Mouse (Mus musculus) forebrain, embryonic 13.5 days (tissue): ENCODE measurements at regions not wholly inside any gene's neighbourhood (a gene's known extent, or its start where the extent isn't known, plus 50 kb on each side); places are given as distances from the start of the nearest gene placed in this dataset.

Source experiments
- ATAC-seq: fragments of 200-750 bp; cut with Nextera tagmentation; 2 replicates; pipeline ENCODE4 v1.8.0; 2017
- H3K27ac ChIP-seq: fragments of 300-500 bp; sonication (generic); 2 replicates; pipeline ENCODE4 v1.5.1; 2015; ENCODE audit warnings: inconsistent platforms, mild to moderate bottlenecking, moderate library complexity
- H3K27me3 ChIP-seq: fragments of 300-500 bp; sonication (generic); 2 replicates; pipeline ENCODE4 v1.6.1; 2015; ENCODE audit warnings: mild to moderate bottlenecking, inconsistent platforms
- H3K36me3 ChIP-seq: fragments of 300-500 bp; sonication (generic); 2 replicates; pipeline ENCODE4 v1.6.1; 2015; ENCODE audit warnings: mild to moderate bottlenecking, inconsistent platforms; ENCODE audit not compliant: poor library complexity, severe bottlenecking
- H3K4me1 ChIP-seq: fragments of 300-500 bp; sonication (generic); 2 replicates; pipeline ENCODE4 v1.6.1; 2015; ENCODE audit warnings: inconsistent platforms
- H3K4me2 ChIP-seq: fragments of 300-500 bp; sonication (generic); 2 replicates; pipeline ENCODE4 v1.6.1; 2015; ENCODE audit warnings: inconsistent platforms, mild to moderate bottlenecking, moderate library complexity
- H3K4me3 ChIP-seq: fragments of 300-500 bp; sonication (generic); 2 replicates; pipeline ENCODE4 v1.5.1; 2015; ENCODE audit warnings: mild to moderate bottlenecking, inconsistent platforms
- H3K9ac ChIP-seq: fragments of 300-500 bp; sonication (generic); 2 replicates; pipeline ENCODE4 v1.6.1; 2015; ENCODE audit warnings: mild to moderate bottlenecking, inconsistent platforms
- H3K9me3 ChIP-seq: fragments of 300-500 bp; sonication (generic); replicated peaks from 2 replicates; pipeline ENCODE4 v1.6.1; 2016; ENCODE audit warnings: inconsistent platforms
- WGBS: fragments of 180-500 bp; shearing (Covaris S2); methylation state at CpG from one replicate; pipeline ENCODE4 v1.1.7; 2015; 5-methylcytosine and 5-hydroxymethylcytosine counted together

GRCm38 (mm10) chr1:81516575-81517210, 439.9 kb downstream of the Nyap2 start:
- Histone ChIP-seq H3K36me3 (no peaks in the 10 kb centered on the region), H3K4me2 (no peak overlapping the region), H3K27me3 (no peaks in the 10 kb centered on the region), H3K9me3 (no peaks in the 10 kb centered on the region), H3K27ac (no peak overlapping the region), H3K9ac (no peak overlapping the region), H3K4me3 (no peak overlapping the region), H3K4me1 (peaks cover 14% of the 10 kb centered on the region)
- 59% methylated on average over 10 of the region's 10 CpGs for WGBS
- ATAC-seq: peak; percentile 67; the same call in 1 of the 2 replicates

GRCm38 (mm10) chr1:81520420-81521273, 443.9 kb downstream of the Nyap2 start:
- Histone ChIP-seq H3K27me3 (no peaks in the 10 kb centered on the region), H3K4me2 (no peak overlapping the region), H3K36me3 (no peaks in the 10 kb centered on the region), H3K9me3 (no peaks in the 10 kb centered on the region), H3K9ac (no peak overlapping the region), H3K4me1 (peaks cover 24% of the 10 kb centered on the region), H3K27ac (peak overlapping the region; percentile 79), H3K4me3 (no peak overlapping the region)
- 24% methylated on average over 9 of the region's 9 CpGs for WGBS
- ATAC-seq: peak; percentile 91

GRCm38 (mm10) chr1:81522929-81523328, 446.2 kb downstream of the Nyap2 start:
- no peaks in the 10 kb centered on the region for H3K9me3 ChIP-seq
- H3K4me2 ChIP-seq: no peak overlapping the region
- no peak overlapping the region for H3K4me3 ChIP-seq
- H3K9ac ChIP-seq: no peak overlapping the region
- H3K4me1 ChIP-seq: peaks cover 24% of the 10 kb centered on the region
- no peaks in the 10 kb centered on the region for H3K27me3 ChIP-seq
- WGBS: 85% methylated on average over 3 of the region's 3 CpGs
- ATAC-seq: 0 out of 2 replicates have a peak, but pooled peaks have one; percentile 26
- no peak overlapping the region for H3K27ac ChIP-seq
- H3K36me3 ChIP-seq: no peaks in the 10 kb centered on the region

- H3K27ac ChIP-seq: no peak overlapping the region
- H3K4me3 ChIP-seq: no peak overlapping the region
- ATAC-seq: no peak
Observed at GRCm38 (mm10) chr1:81525821-81526220, 449.1 kb downstream of the Nyap2 start.

GRCm38 (mm10) chr1:81537836-81538235, 461.1 kb downstream of the Nyap2 start:
- H3K4me1 ChIP-seq: no peaks in the 10 kb centered on the region
- H3K9me3 ChIP-seq: no peaks in the 10 kb centered on the region
- H3K27ac ChIP-seq: no peak overlapping the region
- H3K27me3 ChIP-seq: no peaks in the 10 kb centered on the region
- ATAC-seq: no peak
- H3K9ac ChIP-seq: no peak overlapping the region
- H3K4me3 ChIP-seq: no peak overlapping the region
- 64% methylated on average over 5 of the region's 5 CpGs for WGBS
- no peak overlapping the region for H3K4me2 ChIP-seq
- H3K36me3 ChIP-seq: no peaks in the 10 kb centered on the region

More at GRCm38 (mm10) chr1:81525821-81526220, 449.1 kb downstream of the Nyap2 start:
- Histone ChIP-seq H3K9me3 (no peaks in the 10 kb centered on the region), H3K27me3 (no peaks in the 10 kb centered on the region), H3K9ac (no peak overlapping the region), H3K4me2 (no peak overlapping the region), H3K4me1 (peaks cover 19% of the 10 kb centered on the region), H3K36me3 (no peaks in the 10 kb centered on the region)

GRCm38 (mm10) chr1:81539591-81540311, 463.0 kb downstream of the Nyap2 start:
- Histone ChIP-seq H3K9ac (no peak overlapping the region), H3K4me1 (no peaks in the 10 kb centered on the region), H3K27me3 (no peaks in the 10 kb centered on the region), H3K4me3 (no peak overlapping the region), H3K4me2 (no peak overlapping the region), H3K36me3 (no peaks in the 10 kb centered on the region), H3K9me3 (no peaks in the 10 kb centered on the region), H3K27ac (no peak overlapping the region)
- ATAC-seq: no peak
- WGBS: 89% methylated on average over 5 of the region's 5 CpGs

GRCm38 (mm10) chr1:81548906-81549305, 472.2 kb downstream of the Nyap2 start:
- Histone ChIP-seq H3K9me3 (no peaks in the 10 kb centered on the region), H3K4me2 (no peak overlapping the region), H3K9ac (no peak overlapping the region), H3K4me3 (no peak overlapping the region), H3K27ac (no peak overlapping the region), H3K27me3 (no peaks in the 10 kb centered on the region), H3K36me3 (no peaks in the 10 kb centered on the region), H3K4me1 (no peaks in the 10 kb centered on the region)
- no peak for ATAC-seq
- WGBS: 70% methylated on average over 2 of the region's 2 CpGs

GRCm38 (mm10) chr1:81549706-81550105, 473.0 kb downstream of the Nyap2 start:
- WGBS: 88% methylated on average over 5 of the region's 5 CpGs
- H3K27me3 ChIP-seq: no peaks in the 10 kb centered on the region
- ATAC-seq: no peak

GRCm38 (mm10) chr1:81552731-81553130, 476.0 kb downstream of the Nyap2 start:
- H3K4me2 ChIP-seq: no peak overlapping the region
- no peak overlapping the region for H3K27ac ChIP-seq
- 86% methylated on average over 3 of the region's 3 CpGs for WGBS
- H3K9me3 ChIP-seq: no peaks in the 10 kb centered on the region
- no peak for ATAC-seq
- no peak overlapping the region for H3K9ac ChIP-seq
- no peaks in the 10 kb centered on the region for H3K36me3 ChIP-seq
- H3K27me3 ChIP-seq: no peaks in the 10 kb centered on the region
- no peaks in the 10 kb centered on the region for H3K4me1 ChIP-seq
- no peak overlapping the region for H3K4me3 ChIP-seq

More at GRCm38 (mm10) chr1:81549706-81550105, 473.0 kb downstream of the Nyap2 start:
- H3K4me3 ChIP-seq: no peak overlapping the region
- no peaks in the 10 kb centered on the region for H3K36me3 ChIP-seq
- no peak overlapping the region for H3K27ac ChIP-seq
- H3K4me2 ChIP-seq: no peak overlapping the region
- H3K9me3 ChIP-seq: no peaks in the 10 kb centered on the region
- H3K4me1 ChIP-seq: no peaks in the 10 kb centered on the region
- H3K9ac ChIP-seq: no peak overlapping the region

- Histone ChIP-seq H3K4me1 (peaks cover 11% of the 10 kb centered on the region), H3K27ac (no peak overlapping the region), H3K4me3 (no peak overlapping the region), H3K9me3 (no peaks in the 10 kb centered on the region), H3K9ac (no peak overlapping the region), H3K27me3 (no peaks in the 10 kb centered on the region), H3K36me3 (no peaks in the 10 kb centered on the region), H3K4me2 (peak overlapping the region; percentile 45)
- ATAC-seq: peak; percentile 19; the same call in 1 of the 2 replicates
- WGBS: 42% methylated on average over 8 of the region's 8 CpGs
Observed at GRCm38 (mm10) chr1:81576965-81577664, 500.4 kb downstream of the Nyap2 start.

- Histone ChIP-seq H3K36me3 (no peaks in the 10 kb centered on the region), H3K9ac (no peak overlapping the region), H3K4me1 (peaks cover 11% of the 10 kb centered on the region), H3K27ac (no peak overlapping the region), H3K27me3 (no peaks in the 10 kb centered on the region), H3K4me3 (no peak overlapping the region), H3K4me2 (peak overlapping the region; percentile 45), H3K9me3 (no peaks in the 10 kb centered on the region)
- WGBS: 17% methylated on average over 9 of the region's 9 CpGs
- peak; percentile 72 for ATAC-seq
Observed at GRCm38 (mm10) chr1:81577665-81578201, 501.0 kb downstream of the Nyap2 start.
